9 mouse cellular contexts compared by ENCODE assay signal in the genomic region with DNA sequence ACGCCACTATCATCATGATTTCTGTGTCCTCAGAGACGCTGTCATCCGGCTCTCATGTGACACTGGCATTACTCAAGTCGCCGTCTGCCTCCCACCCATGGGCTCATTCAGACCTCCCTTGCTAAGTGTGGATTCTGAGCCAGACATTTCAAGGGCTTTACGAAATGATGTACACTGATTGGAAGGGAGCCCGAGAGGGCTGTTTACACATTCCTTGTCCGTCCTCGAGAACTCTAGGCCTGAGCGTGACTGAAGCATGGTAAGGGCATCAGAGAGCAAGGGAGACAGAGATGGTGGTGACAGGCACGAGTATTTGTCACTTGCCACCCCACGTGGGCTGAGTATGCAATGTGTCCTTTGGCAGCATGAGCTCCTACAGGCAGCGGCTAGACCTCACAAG. TPM values are rescaled to one million over a fixed set of nuclear protein-coding genes. Genes with fewer than 3 reads are reported as not detected.
DNase-seq lines count a peak whose midpoint lies in the region; ATAC-seq lines count a peak whose summit lies in the region.
"Had no signal": no experiment of that assay in that cellular context is flagged by ENCODE, and none has a peak within 500 bp of the region (broad histone marks: within the 10 kb centered on the region; RNA-seq: fewer than 3 reads in every experiment).

No protein-coding gene starts in this region.

- no peak overlapping the region for H3K4me2 ChIP-seq in kidney, embryonic 14.5 days (replicated peaks; ENCODE audit: low read depth, low read length)
- peak overlapping the region; percentile 46; the same call in 1 of the 2 replicates for H3K4me2 ChIP-seq in heart, embryonic 13.5 days

- WGBS in kidney, embryonic 14.5 days = 61% methylated on average over 13 of the region's 13 CpGs
- WGBS in heart, embryonic 13.5 days = 17% methylated on average over 13 of the region's 13 CpGs

- H3K4me1 ChIP-seq in kidney, embryonic 14.5 days (ENCODE audit: control insufficient read depth, insufficient read depth, low read length) = no peaks in the 10 kb centered on the region
- H3K4me1 ChIP-seq in heart, embryonic 13.5 days = peaks cover 42% of the 10 kb centered on the region

- no peaks in the 10 kb centered on the region for H3K36me3 ChIP-seq in kidney, embryonic 14.5 days (ENCODE audit: control insufficient read depth, insufficient read depth, low read length)
- H3K36me3 ChIP-seq in heart, embryonic 13.5 days = no peaks in the 10 kb centered on the region

- H3K4me3 ChIP-seq in kidney, embryonic 14.5 days (ENCODE audit: low read length) = no peak overlapping the region
- H3K4me3 ChIP-seq in heart, embryonic 13.5 days = no peak overlapping the region

- no peak overlapping the region for H3K27ac ChIP-seq in kidney, embryonic 14.5 days (ENCODE audit: low read depth, low read length)
- H3K27ac ChIP-seq in heart, embryonic 13.5 days (replicated peaks) = peak overlapping the region; percentile 78

- peak; percentile 22 to 50 for DNase-seq in kidney, postnatal 4 days
- peak; percentile 78 for DNase-seq in adrenal gland, postnatal 10 days
- DNase-seq in lung, postnatal 14 days = peak; percentile 77
- DNase-seq in urinary bladder, postnatal 25 days (ENCODE audit: low spot score) = no peak
- no peak for DNase-seq in thymus, postnatal 25 days
- DNase-seq in layer of hippocampus, adult 9-10 months (ENCODE audit: low spot score) = no peak
- DNase-seq: gastrocnemius, postnatal 36 days had no signal

- H3K9ac ChIP-seq in kidney, embryonic 14.5 days (ENCODE audit: low read depth, low read length) = no peak overlapping the region
- no peak overlapping the region for H3K9ac ChIP-seq in heart, embryonic 13.5 days

- ATAC-seq in kidney, embryonic 14.5 days (ENCODE audit: low FRiP score, low TSS enrichment) = no peak; the same call in 1 of the 2 replicates
- peak; percentile 84; the same call in 1 of the 2 replicates for ATAC-seq in heart, embryonic 13.5 days (ENCODE audit: extremely low read depth, insufficient number of reproducible peaks, low FRiP score, low TSS enrichment)

- no peaks in the 10 kb centered on the region for H3K9me3 ChIP-seq in kidney, embryonic 14.5 days (ENCODE audit: control insufficient read depth, low read length)
- no peaks in the 10 kb centered on the region for H3K9me3 ChIP-seq in heart, embryonic 13.5 days

- H3K27me3 ChIP-seq in kidney, embryonic 14.5 days (ENCODE audit: control insufficient read depth, insufficient read depth, low read length) = no peaks in the 10 kb centered on the region
- peaks cover 60% of the 10 kb centered on the region for H3K27me3 ChIP-seq in heart, embryonic 13.5 days (replicated peaks)

RNA-seq across cellular contexts. Expression of a gene that starts 49.0 kb away (rescaled TPM):
- polyA plus RNA-seq in kidney, embryonic 14.5 days (2014; fragmentation: Nextera tagmentation; extraction: Ambion mirVana) = 41.6 and 57.7 TPM in 2 replicates
- 10 to 100 TPM; 60.1 to 67.6 TPM for total RNA-seq in adrenal gland, postnatal 10 days (2021)
- 42.8 and 47.2 TPM in 2 replicates for polyA plus RNA-seq in heart, embryonic 13.5 days (2015; fragmentation: Nextera tagmentation; extraction: Ambion mirVana)

Comparison
In these comparisons a context has a peak if more than half of its experiments do, and no peak if none do; other contexts are left out.
1. DNase-seq: peak in kidney, postnatal 4 days (2 of 2), adrenal gland, postnatal 10 days (single experiment) and lung, postnatal 14 days (single experiment); none in urinary bladder, postnatal 25 days (single experiment), thymus, postnatal 25 days (single experiment) and layer of hippocampus, adult 9-10 months (single experiment).